Mouse (Mus musculus) lung, embryonic 15.5 days (tissue): ENCODE results near the gene Ntf3. TPM values are rescaled to one million over a fixed set of nuclear protein-coding genes. Genes with fewer than 3 reads are reported as not detected.

Experiments
- ATAC-seq: fragments of 200-750 bp; cut with Nextera tagmentation; 2 replicates; pipeline ENCODE4 v1.8.0; 2017; ENCODE audit warnings: moderate number of reproducible peaks, borderline replicate concordance; ENCODE audit not compliant: low FRiP score, low TSS enrichment; ENCODE audit errors: extremely low read depth
- H3K27ac ChIP-seq: fragments of 300-500 bp; sonication (generic); 2 replicates; pipeline ENCODE4 v1.5.1; 2015; ENCODE audit warnings: moderate library complexity, mild to moderate bottlenecking, inconsistent platforms
- H3K27me3 ChIP-seq: fragments of 300-500 bp; sonication (generic); 2 replicates; pipeline ENCODE4 v1.6.1; 2015; ENCODE audit warnings: inconsistent platforms
- H3K36me3 ChIP-seq: fragments of 300-500 bp; sonication (generic); 2 replicates; pipeline ENCODE4 v1.6.1; 2015; ENCODE audit warnings: inconsistent platforms
- H3K4me1 ChIP-seq: fragments of 300-500 bp; sonication (generic); 2 replicates; pipeline ENCODE4 v1.6.1; 2015; ENCODE audit warnings: inconsistent platforms
- H3K4me2 ChIP-seq: fragments of 300-500 bp; sonication (generic); 2 replicates; pipeline ENCODE4 v1.6.1; 2015; ENCODE audit warnings: inconsistent platforms, mild to moderate bottlenecking, moderate library complexity
- H3K4me3 ChIP-seq: fragments of 300-500 bp; sonication (generic); 2 replicates; pipeline ENCODE4 v1.5.1; 2015; ENCODE audit warnings: mild to moderate bottlenecking, inconsistent platforms
- H3K9ac ChIP-seq: fragments of 300-500 bp; sonication (generic); 2 replicates; pipeline ENCODE4 v1.6.1; 2015; ENCODE audit warnings: inconsistent platforms
- H3K9me3 ChIP-seq: fragments of 300-500 bp; sonication (generic); 2 replicates; pipeline ENCODE4 v1.6.1; 2016; ENCODE audit warnings: inconsistent platforms
- WGBS: fragments of 180-500 bp; shearing (Covaris S2); methylation state at CpG from one replicate; pipeline ENCODE4 v1.1.7; 2015; 5-methylcytosine and 5-hydroxymethylcytosine counted together
- polyA plus RNA-seq: library from polyadenylated mRNA; unstranded; fragments of >200 nt; fragmentation: Nextera tagmentation; extraction: Ambion mirVana; gene quantifications from 2 replicates; pipeline ENCODE4 v1.2.1, GENCODE M21; 2015

Ntf3 gene
- polyA plus RNA-seq, 1 experiment from 2014 or later = 4.7 TPM

DNA sequence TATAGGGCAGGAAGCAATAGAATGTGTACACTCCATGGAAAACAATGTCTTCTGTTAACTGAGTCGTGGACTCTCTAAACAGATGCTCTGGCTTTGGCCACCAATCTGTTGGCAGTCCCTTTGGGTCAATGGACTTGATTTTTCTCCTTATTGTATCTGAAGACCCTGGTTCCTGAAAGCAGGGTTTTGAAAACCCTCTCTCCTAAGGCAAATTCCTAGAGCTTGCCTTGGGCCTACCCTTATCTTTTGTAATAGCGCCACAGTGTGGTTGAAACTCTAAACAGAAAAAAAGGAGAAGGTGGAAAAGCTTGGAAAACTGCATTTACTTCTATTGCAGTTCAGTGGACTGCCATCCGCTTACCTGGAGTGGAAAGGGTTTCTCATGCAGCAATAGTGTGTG, 1.0 kb upstream of the Ntf3 start:
- ATAC-seq = no peak
- 11% methylated on average over 3 of the region's 3 CpGs for WGBS
- Histone ChIP-seq H3K4me1 (peaks cover 42% of the 10 kb centered on the region), H3K4me3 (no peak overlapping the region), H3K4me2 (no peak overlapping the region), H3K36me3 (no peaks in the 10 kb centered on the region), H3K27ac (no peak overlapping the region), H3K9ac (no peak overlapping the region), H3K27me3 (peaks cover 43% of the 10 kb centered on the region), H3K9me3 (no peaks in the 10 kb centered on the region)

DNA sequence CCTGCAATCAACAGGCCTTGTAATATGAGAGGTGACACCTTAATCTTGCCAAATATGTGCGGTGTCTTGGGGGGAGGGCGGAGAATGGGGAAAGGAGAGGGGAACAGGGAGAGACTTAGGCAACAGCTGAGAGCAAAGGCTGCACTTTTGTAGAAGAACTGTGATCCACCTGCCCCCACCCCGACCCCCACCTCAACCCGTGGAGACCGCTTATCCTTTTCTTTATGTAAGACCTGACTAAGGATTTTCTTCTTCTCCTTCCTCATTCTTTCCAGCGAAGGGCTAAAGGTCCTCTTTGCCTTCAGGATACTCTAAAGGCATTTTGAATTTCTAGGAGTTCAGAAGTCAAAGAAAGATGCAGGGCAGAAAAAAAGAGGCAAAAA, 489 bp upstream of the Ntf3 start:
- no peak for ATAC-seq
- 4% methylated on average over 6 of the region's 6 CpGs for WGBS
- H3K4me1 ChIP-seq = peaks cover 47% of the 10 kb centered on the region
- no peak overlapping the region for H3K9ac ChIP-seq
- peak overlapping the region; percentile 68 for H3K4me2 ChIP-seq
- H3K27ac ChIP-seq = no peak overlapping the region
- H3K27me3 ChIP-seq = peaks cover 48% of the 10 kb centered on the region
- no peaks in the 10 kb centered on the region for H3K9me3 ChIP-seq
- H3K4me3 ChIP-seq = peak overlapping the region; percentile 32
- no peaks in the 10 kb centered on the region for H3K36me3 ChIP-seq

DNA sequence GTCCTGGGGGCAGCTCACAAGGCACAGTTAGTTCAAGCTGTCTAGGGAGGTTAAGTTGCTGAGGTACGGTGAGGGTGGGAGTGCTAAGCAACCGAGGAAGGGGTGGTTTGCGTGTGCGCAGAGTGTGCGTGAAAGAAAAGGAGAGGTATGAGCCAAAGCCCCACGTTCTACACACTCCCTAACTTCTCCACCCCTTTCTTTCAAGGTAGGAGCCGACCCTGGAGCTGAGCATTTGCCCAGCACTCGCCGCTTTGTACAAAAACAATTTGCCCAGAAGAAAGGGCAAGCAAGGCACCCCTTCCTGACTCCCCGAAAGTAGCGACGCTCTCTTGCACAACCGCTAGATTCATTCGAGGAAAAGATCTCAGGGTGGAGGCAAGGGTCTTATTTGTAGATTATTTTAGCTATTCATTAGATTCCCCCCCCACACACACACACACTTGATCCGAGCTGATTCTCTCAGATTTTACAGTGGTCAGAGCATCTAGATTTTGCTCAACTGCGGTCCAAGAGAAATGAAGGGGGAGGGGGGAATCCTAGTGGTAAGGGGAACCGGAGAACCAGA, 1.0 kb downstream of the Ntf3 start:
- Histone ChIP-seq H3K27ac (no peak overlapping the region), H3K9me3 (no peaks in the 10 kb centered on the region), H3K9ac (no peak overlapping the region), H3K27me3 (peaks cover 60% of the 10 kb centered on the region), H3K4me3 (peak overlapping the region; percentile 32), H3K4me2 (peak overlapping the region; percentile 68), H3K4me1 (peaks cover 56% of the 10 kb centered on the region), H3K36me3 (no peaks in the 10 kb centered on the region)
- 15% methylated on average over 17 of the region's 17 CpGs for WGBS
- no peak for ATAC-seq

DNA sequence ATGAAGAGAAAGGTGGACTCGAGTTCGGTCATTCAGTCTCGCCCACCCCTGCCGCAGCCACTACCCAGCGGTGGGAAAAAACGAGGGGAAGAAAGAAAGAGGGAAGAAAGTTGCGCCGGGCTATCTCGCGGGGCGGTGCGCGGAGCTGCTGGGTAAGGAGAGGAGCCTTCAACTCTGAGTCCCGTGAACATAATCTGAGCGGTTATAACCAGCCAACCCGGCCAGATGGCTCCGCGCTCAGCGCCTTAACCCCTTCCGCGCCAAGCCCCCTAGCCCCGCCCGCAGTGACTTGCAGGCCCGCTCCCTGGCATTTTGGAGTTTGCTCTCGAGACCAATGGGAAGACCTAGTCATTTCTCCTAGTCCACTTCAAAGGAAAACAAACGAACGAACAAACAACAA, 1.9 kb downstream of the Ntf3 start:
- Histone ChIP-seq H3K36me3 (no peaks in the 10 kb centered on the region), H3K4me1 (peaks cover 56% of the 10 kb centered on the region), H3K9ac (peak overlapping the region; percentile 29; the same call in 1 of the 2 replicates), H3K27ac (no peak overlapping the region), H3K27me3 (peaks cover 60% of the 10 kb centered on the region), H3K4me2 (peak overlapping the region; percentile 76), H3K4me3 (peak overlapping the region; percentile 41), H3K9me3 (no peaks in the 10 kb centered on the region)
- ATAC-seq = no peak
- under 1% methylated on average over 27 of the region's 27 CpGs for WGBS

DNA sequence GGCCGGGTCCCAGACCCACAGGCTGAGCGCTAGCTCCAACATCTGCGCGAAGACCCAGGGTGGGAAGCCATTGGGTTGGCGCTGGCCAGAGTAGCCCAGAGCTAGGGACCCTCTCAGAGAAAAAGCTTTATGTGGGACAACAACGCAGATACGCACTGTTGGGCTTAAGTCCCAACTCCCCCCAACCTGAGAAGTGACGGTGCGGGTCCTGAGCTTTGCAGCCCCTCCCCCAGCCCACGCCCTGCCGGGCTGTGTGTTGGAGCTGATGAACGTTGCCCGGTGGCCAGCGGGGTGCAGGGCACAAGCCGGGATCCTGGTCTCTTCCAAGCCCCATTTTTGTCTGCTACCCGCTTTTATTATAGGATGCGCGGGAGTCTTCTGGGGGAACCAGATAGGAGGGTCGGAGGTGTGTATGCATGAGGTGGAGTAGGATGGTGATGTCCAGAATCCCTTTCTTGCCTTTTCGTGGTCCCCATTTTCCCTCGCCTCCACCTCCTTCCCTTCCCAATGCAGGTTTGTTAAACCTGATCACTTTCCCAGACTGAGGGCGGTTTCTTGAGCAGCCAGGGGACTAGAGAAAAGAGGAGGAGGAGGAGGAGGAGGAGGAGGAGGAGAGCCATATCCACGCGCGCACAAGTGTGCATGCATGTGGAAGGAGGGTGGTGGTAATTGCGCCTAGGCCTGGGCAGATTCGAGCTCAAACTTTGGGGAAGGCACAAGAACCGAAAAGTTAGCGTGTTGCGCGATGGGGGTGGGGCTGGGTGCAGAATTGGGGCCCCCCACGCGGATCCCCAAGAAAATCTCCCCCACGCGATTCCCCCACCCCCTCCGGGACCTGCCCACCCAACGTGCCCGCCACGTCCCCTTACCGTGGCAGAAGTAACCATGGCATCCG, 2.6 kb downstream of the Ntf3 start:
- WGBS = under 1% methylated on average over 40 of the region's 41 CpGs
- Histone ChIP-seq H3K9me3 (no peaks in the 10 kb centered on the region), H3K27me3 (peaks cover 60% of the 10 kb centered on the region), H3K4me1 (peaks cover 56% of the 10 kb centered on the region), H3K9ac (peak overlapping the region; percentile 29; the same call in 1 of the 2 replicates), H3K4me3 (peak overlapping the region; percentile 41), H3K36me3 (no peaks in the 10 kb centered on the region), H3K27ac (no peak overlapping the region), H3K4me2 (peak overlapping the region; percentile 76)
- ATAC-seq = no peak

DNA sequence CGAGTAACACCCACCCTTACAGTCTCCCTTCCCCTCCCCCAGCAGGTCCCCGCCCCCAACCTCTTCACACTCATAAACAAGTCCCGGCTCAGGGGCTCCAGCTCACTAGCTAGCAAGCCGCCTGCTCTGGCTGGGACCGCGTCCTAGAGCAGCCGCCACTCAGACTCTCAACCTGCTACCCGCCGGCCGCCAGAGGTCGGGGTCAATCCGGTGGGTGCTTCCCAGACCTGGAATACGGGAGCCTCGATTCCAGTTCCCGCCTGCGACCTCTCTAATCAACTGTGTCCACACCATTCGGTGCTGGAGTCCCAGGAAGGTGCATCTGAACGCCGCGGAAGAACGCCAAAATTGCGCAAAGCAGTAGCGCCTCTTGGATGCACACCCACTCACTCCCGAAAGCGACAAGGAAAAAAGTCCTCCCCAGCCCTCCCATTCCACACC, 3.5 kb downstream of the Ntf3 start:
- Histone ChIP-seq H3K36me3 (no peaks in the 10 kb centered on the region), H3K27ac (no peak overlapping the region), H3K4me2 (peak overlapping the region; percentile 76), H3K9me3 (no peaks in the 10 kb centered on the region), H3K4me3 (peak overlapping the region; percentile 41), H3K9ac (peak overlapping the region; percentile 29; the same call in 1 of the 2 replicates), H3K27me3 (peaks cover 57% of the 10 kb centered on the region), H3K4me1 (peaks cover 56% of the 10 kb centered on the region)
- WGBS = 0% methylated on average over 25 of the region's 25 CpGs
- no peak for ATAC-seq

DNA sequence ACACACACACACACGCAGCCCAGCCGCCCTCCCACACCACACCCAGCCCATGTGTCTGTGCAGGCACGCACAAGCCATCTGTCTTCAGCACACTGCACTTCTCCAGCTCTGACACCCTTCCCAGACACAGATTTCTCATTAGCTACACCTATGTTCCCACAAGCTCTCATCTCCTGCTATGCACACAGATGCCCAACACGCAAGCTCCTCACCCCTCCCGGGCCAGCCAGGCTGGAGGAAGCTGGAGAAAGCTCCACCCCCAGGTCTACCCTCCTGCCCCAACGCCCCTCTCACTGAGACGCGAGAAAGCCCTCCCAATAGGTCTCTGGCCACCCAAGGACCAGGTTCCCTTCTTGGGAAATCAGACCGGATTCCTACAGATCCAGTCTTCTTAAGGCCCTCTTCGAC, 4.4 kb downstream of the Ntf3 start:
- no peak; the same call in 1 of the 2 replicates for ATAC-seq

DNA sequence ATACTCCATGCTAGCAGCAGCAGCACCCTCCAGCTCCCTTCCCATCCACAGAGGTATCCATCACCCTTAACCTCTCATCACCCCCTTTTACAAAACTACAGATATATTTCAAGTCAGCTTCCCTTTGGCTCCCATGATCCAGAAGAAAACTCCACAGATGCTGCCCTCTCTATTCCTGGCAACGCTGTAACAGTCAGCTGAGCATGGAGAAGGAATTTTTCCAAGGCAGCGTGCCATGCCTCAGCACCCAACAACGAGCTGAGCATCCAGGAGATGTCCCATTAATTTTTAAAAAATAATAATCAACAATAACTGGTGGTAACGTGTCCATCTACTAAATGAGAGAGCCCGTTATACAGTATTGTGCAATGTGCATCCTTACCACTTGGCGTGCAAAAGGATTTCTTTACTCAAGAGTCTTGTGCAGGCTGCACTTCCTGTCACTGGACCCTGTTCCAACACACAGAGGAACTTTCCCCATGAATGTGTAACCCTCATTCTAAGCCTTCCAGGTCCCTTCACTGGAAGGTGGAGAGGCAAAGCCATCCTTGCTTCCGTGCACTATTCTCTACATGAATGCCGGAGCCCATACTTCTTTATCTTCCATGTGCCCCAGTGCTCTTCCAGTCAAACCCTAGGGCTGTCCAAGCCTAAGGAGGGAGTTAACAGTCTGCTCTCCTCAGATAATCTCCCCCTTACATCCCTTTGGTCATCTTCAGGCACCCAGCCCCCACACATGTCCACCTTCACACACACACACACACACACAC, 5.0 kb downstream of the Ntf3 start:
- Histone ChIP-seq H3K36me3 (no peaks in the 10 kb centered on the region), H3K9ac (no peak overlapping the region), H3K27ac (no peak overlapping the region), H3K9me3 (no peaks in the 10 kb centered on the region), H3K4me2 (peak overlapping the region; percentile 76), H3K4me1 (peaks cover 52% of the 10 kb centered on the region), H3K4me3 (no peak overlapping the region), H3K27me3 (peaks cover 54% of the 10 kb centered on the region)
- no peak for ATAC-seq
- 40% methylated on average over 8 of the region's 8 CpGs for WGBS

More for the DNA sequence above, 4.4 kb downstream of the Ntf3 start:
- Histone ChIP-seq H3K36me3 (no peaks in the 10 kb centered on the region), H3K27me3 (peaks cover 54% of the 10 kb centered on the region), H3K27ac (no peak overlapping the region), H3K4me2 (peak overlapping the region; percentile 76), H3K9me3 (no peaks in the 10 kb centered on the region), H3K4me1 (peaks cover 53% of the 10 kb centered on the region), H3K9ac (peak overlapping the region; percentile 29; the same call in 1 of the 2 replicates), H3K4me3 (peak overlapping the region; percentile 41)
- 6% methylated on average over 10 of the region's 10 CpGs for WGBS

DNA sequence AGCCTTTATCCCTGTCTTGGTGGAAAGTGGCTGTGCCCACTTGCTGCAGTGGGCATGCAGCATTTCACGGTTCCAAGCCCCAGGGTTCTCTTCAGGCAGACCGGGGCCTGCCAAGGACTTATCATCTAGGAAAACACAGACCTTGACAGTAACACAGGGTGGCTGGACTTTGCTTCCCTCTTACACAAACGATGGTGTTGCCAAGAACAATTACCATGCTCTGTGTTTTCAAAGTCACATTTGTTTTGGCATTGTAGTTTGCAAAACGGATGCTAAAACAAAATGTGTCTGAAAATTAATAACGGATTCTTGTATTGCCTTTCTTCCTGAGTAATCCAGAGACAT, 6.7 kb downstream of the Ntf3 start:
- 49% methylated on average over 5 of the region's 5 CpGs for WGBS
- no peak for ATAC-seq
- H3K4me1 ChIP-seq = peaks cover 37% of the 10 kb centered on the region

DNA sequence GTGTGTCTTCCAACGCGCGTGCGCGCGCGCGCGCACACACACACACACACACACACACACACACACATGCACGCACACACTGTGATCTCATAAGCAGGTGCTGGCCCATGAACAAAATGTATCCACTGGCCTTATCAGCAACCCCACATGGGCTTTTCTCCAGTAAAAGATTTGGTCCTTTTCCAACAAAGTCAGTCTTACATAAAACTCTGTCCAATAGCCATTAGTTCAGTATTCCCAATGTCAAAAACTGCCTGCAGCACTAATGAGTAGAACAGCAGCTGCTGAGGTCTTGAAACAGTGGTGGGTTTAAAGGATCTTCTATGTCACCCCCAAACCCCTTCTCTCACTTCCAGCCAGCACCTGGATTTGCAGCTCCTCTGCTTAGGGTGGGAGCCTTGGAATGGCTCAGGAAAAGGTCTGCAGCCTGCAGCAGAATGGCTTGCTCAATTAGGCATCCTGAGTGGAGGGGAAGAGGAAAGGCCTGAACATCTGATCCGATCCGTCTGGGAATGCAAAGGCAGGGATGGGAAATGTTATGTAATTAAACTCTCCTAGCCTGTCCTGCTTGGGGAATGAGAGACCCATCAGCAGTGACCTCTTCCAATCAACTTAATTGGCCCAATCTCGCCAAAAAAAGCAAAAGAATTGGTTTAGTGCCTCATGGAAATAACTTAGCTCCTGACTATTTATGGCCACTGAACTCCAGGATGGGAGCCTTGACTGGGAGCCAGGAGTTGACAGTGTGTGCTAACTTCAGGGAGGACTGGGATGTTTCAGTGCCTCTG, 7.2 kb downstream of the Ntf3 start:
- H3K9me3 ChIP-seq = no peaks in the 10 kb centered on the region
- H3K27ac ChIP-seq = no peak overlapping the region
- H3K27me3 ChIP-seq = peaks cover 34% of the 10 kb centered on the region
- 81% methylated on average over 13 of the region's 13 CpGs for WGBS
- no peak for ATAC-seq
- no peak overlapping the region for H3K4me3 ChIP-seq
- H3K4me1 ChIP-seq = peaks cover 31% of the 10 kb centered on the region
- H3K36me3 ChIP-seq = no peaks in the 10 kb centered on the region
- H3K9ac ChIP-seq = no peak overlapping the region
- H3K4me2 ChIP-seq = no peak overlapping the region

More for the DNA sequence above, 6.7 kb downstream of the Ntf3 start:
- H3K9me3 ChIP-seq = no peaks in the 10 kb centered on the region
- H3K36me3 ChIP-seq = no peaks in the 10 kb centered on the region
- peaks cover 40% of the 10 kb centered on the region for H3K27me3 ChIP-seq
- H3K4me3 ChIP-seq = no peak overlapping the region
- no peak overlapping the region for H3K9ac ChIP-seq
- no peak overlapping the region for H3K4me2 ChIP-seq
- no peak overlapping the region for H3K27ac ChIP-seq

DNA sequence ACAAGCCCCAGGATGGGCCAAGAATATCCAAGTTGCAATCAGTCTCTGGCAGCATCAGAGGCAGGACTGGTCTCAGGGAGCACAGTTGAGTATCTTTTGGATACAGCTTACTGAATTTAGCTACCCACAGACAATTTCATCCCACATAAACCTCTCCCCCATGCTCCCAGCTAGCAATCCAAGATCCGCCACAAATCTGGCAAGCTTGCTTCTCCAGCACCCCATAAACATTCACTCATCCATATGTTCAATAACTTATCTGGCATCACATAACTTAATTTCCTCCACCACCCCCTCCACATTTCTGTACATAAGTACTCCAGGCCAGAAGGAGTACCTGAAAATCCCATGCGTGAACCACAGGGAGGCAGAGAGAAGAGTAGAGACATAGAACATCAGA, 10.8 kb downstream of the Ntf3 start:
- 87% methylated on average over 2 of the region's 2 CpGs for WGBS
- H3K4me3 ChIP-seq = no peak overlapping the region
- no peaks in the 10 kb centered on the region for H3K27me3 ChIP-seq
- H3K9me3 ChIP-seq = no peaks in the 10 kb centered on the region
- H3K36me3 ChIP-seq = no peaks in the 10 kb centered on the region
- H3K27ac ChIP-seq = no peak overlapping the region
- no peak overlapping the region for H3K9ac ChIP-seq
- ATAC-seq = no peak
- no peak overlapping the region for H3K4me2 ChIP-seq
- H3K4me1 ChIP-seq = no peaks in the 10 kb centered on the region; the same call in 1 of the 2 replicates
